Mouse (Mus musculus): Measurements from ENCODE around the gene Gdf11.
A peak's percentile ranks its signal among the peaks of the same experiment; 100 is the strongest.

Gdf11 gene

DNA sequence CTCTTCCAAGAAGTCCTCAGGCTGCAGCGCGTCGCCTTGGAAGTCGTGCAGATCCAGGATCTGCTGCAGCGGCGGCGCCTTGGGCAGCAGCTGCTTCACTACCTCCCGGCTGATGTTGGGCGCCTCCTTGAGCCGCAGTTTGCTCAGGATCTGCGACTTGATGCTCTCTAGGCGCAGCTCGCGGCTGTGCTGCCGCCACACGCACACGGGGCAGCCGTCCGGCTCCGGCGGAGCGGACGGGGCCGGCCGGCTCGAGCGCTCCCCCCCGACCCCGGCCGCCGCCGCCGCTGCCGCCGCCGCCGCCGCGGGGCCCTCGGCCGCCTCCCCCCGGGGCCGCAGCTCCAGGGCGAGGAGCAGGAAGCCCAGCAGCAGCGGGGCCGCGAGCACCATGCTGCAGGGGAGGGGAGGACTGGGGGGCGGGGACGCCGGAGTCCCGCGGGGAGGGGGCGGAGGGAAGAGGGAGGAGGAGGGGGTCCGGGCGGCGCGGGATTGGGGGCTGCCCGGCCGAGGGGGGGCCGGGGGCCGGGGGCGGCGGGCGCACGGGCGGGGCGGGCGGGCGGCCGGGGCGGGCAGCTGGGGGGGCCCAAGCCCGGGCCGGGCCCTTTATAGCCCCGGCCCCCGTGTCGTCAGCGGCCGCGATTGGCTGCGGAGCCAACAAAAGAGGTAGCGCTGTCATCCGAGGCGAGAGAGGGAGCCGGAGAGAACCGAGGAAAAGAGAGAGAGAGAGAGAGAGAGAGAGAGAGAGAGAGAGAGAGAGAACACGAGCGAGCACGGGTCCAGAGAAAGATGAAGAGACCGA, at the start of gene Gdf11:
TSS of gene Gdf11 (minus strand) at position 423 of the 799 bp plus-strand sequence.
- DNase-seq: no peak

DNA sequence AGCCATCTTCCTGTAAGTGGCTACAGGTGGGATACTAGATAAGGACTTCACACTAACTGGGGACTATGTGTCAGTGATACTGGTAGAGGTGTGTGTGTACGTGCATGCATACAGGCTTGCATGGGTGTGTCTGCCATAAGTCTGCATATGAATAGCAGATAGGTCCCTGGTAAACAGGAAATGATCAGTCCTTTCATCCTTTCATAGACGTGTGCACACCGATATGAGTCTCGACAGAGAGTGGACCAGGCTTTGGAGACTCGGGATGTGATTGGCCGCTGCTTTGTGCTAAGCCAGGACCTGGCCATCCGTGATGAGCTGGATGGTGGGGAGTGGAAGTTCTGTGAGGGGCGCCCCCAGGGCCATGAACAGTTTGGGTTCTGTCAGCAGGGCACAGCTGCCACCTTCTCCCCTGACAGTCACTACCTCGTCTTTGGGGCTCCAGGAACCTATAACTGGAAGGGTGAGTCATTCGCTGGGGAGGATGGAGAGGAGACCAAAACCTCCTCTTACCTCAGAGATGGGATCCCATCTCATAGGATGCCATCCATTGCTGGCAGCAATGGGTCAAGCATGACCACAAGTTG, 49.0 kb upstream of the Gdf11 start:
- no peak for DNase-seq

DNA sequence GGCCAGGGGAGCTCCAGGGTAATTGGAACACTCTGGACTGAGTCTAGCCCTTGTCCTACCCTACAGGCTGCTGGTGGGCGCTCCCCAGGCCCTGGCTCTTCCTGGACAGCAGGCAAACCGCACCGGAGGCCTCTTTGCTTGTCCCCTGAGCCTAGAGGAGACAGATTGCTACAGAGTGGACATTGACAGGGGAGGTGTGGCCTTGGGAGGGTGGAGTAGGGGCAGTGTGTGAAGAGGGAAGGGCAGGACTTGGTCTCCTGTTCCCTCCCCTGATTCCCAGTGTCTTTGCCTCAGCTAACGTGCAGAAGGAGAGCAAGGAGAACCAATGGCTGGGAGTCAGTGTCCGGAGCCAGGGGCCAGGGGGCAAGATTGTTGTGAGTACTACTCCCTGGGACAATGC, 47.5 kb upstream of the Gdf11 start:
- peak; percentile 62 for DNase-seq

DNA sequence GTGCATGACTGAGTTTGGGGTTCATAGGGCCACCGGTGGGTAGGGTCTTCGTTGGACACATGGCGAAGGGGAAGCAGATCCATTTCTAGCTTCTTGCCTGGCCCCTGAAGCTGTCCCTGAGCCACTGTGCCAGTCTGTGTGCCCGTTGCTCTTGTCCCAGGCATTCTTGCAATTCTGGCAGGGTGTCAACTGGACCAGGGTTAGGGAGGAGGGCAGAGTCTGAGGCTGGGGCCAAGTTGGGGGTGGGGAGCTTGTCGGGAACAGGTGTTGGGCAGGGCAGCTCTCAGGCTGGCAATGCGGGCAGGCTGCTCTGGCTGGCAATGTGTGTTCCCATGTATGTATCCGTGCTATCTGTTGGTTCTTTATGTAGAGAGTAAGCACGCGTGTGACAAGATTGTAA, 46.9 kb upstream of the Gdf11 start:
- DNase-seq: peak; percentile 97

DNA sequence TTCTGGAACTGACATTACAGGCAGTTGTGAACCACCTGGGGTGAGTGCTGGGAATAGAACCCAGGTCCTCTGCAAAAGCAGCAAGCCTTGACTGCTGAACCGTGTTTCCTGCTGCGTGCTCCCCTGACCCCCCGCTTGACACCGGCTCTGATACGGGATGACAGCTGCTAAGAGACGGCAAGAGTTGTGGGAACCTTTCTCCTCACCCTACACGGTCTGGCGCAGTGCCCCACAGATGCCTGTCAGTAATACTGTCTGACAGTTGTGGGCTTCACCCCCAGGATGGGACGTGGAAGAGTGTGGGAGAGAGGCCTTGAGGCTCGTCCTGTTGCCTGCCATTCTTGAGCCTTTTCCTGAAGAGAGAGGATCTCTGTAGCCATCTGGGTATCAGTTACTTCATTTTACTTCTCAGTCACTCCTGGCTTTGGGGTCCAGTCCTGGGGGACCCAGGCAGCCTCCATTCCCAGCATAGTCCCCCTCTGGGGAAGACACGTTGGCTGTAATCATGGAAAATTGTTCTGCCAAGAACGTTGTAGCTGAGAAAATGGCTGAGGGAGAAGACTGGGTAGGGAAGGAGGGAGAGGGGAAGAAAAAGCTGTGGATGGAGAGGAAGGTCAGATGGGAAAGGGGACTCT, 46.4 kb upstream of the Gdf11 start:
- peak; percentile 69 for DNase-seq

DNA sequence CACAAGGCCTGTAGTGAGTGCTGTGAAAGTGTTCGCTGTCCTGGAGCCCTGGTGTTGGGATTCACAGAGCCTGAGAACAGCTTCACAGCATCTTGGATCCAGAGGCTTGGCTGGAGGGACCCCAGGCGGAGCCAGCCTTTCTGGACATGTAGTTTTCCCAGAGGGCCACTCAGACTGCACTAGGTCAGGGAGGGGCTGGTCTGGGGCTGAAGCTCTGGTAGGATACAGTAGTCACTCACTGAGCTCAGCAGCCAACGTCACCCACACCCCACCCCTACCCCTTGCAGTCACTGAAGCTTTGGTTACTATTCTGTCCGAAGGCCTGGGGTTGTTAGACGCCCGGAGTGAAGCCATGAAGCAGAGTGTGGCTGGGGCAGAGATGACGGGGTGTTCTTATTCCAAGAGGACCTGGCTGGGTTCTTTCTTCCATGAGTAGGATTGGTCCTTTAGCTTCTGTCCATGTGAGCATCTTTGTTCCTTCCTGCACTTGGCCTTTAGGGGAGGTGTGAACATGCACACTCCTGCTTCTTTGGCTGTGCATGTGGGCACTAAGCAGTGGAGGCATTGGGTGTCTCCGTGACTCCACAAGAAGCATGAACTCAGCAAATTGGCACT, 44.4 kb upstream of the Gdf11 start:
- DNase-seq: peak; percentile 66

DNA sequence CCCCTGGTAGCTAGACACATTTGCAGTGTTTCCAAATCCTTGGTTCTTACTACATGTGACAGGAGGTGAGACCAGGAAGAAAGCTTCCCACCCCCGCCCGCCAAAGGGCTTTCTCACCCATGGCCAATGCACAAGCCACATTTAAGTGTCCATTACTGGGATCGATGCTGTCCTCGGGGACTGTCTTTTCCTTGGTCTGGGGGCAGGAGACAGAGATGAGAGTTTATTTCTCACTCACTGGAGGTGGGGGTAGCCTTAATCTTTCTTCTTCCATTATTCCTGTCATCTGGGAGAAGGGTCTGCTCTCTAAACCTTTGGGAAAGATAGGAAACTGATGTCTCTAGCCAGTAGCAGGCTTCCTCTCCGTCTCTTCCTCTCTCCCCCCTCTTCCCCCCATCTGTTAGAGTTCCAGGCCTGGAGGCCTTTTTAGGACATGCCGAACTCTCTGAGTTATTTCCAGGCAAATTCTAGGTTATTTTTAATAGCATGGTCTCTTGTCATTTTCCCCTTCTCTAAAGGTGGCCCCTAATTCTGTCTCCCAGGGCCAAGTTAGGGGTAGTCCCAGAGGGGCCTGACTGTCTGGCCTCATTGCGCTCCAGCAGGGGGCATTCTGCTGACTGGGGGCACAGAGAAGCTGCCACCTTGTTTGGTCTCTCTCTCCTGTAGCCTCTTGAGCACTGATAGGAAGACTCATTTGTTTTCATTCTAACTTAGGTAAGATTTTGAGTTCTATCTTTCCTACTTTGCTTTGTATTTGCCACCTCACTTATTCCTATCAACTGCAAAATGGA, 43.7 kb upstream of the Gdf11 start:
- peak; percentile 59 for DNase-seq

DNA sequence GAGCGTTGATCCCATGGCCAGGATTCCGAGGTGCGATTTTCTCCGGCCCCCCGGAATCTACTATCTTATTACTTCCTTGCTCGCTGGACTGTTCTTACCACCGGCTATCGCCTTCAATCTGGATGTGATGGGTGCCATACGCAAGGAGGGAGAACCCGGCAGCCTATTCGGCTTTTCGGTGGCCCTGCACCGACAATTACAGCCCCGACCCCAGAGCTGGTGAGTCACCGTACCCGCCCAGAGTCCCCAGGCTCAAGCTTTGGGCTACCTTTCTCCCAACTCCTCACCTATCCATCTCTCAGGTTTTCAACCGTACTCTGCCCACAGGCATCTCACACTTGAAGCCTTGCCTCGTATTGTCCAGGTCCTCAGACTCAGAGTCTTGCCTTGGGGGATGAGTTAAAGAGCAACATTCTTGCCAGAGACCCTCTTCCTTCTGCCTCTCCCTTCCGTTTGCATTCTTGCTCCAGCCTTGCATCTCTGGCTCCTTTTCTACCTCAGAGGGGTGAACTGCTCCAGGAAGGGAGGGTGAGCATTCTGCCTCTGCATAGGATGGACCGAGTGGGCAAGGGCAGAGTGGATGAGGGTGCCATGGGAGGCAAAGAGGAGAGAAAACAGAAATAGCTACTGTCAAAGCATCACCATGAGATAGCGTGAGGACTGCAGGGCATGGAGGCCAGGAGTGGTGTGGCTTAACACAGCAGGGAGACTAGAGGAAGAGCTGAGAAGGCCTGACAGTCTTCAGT, 42.6 kb upstream of the Gdf11 start:
- peak; percentile 55 for DNase-seq

DNA sequence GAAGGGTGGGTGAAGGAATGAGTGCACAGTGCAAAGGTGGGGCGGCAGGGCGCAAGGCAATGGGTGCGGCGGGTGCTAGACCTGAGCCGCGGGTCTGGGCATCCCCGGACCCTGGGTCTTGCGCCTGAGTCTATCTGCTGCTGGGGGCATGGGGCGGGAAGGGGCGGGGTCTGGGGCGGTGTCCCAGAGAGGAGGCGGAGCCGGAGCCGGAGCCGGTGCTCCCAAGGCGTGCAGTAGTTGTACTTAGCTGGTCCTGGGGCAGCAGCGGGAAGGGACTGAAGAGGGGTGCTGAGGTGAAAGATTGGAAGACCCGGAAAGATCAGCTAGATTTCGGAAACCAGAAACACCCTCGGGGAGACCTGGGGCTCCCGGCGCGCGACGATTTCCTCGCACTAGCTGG, 42.1 kb upstream of the Gdf11 start, which contains the start of gene Itga7:
TSS of gene Itga7 (plus strand) at position 245 of the 400 bp plus-strand sequence.
- peak; percentile 66 for DNase-seq

DNA sequence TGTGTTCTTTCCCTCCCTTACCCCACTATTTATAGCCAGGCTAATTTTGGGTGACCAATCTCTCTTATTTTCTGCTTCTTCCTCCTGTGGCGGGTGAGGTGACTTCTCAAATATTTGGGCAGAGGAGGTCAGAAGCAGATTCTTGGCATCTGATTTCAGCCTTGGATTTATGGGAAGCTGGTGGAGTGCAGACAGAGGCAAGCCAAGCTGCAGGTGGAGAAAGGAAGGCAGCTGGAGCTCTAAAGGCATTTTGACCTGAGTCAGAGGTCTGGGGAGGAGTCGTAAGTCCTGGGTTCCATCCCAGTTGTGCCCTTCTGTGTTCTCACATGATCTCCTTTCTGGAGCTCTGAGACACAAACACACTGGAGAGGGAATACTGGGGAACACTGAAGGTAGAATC, 39.9 kb upstream of the Gdf11 start:
- no peak for DNase-seq

DNA sequence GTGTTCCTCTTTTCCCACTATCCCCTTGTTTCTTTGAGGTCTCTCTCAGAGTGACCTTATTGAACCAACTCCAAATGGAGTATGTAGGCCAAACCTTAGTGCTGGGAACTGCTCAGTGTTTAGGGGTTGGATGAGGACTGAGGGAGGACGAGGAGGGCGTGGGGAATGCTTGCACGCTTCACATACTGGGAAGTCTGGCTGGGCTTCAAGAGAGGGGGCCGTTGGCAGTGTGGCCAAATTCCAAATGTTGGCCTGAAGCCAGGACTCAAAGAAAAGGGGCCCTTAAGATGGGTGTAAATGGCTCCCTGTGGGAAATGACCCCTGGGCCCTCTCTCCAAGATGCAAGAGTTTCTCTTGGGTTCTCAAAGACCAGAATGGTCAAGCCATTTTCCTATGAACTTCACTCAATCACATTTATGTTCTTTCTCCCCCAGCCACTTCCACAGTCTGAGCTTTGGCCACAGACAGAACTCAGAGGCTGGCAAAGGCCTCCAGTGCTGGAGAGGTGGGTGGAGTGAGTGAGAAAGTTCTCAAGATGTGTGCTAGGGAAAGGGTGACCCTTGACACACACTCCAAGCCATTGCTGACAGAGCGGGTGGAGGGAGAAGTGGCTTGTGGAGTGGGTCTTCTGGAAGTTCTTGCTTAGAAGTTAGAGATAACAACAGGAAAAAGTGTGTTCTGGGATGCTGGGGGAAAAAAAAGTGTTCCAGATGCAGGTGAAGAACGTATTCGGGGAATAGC, 38.3 kb upstream of the Gdf11 start:
- DNase-seq: no peak

DNA sequence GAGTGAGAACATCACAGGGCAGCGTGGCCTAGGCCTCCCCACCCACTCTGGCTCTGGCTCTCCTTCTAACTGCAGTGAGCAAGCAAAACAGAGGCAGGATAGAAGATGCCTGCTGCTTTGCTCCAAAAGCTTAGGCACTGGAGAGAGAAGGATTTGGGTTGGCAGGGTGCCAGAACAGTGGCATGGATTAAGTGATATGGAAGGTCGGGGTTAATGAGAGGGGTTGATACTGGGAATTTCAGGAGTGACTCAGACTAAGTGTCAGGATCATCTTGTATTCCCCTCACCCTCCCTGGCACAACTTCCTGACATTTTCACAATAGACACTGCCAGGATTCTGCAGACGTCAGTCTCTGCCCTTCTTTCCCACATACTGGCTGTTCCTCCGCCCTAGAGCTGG, 36.8 kb upstream of the Gdf11 start:
- DNase-seq: no peak

DNA sequence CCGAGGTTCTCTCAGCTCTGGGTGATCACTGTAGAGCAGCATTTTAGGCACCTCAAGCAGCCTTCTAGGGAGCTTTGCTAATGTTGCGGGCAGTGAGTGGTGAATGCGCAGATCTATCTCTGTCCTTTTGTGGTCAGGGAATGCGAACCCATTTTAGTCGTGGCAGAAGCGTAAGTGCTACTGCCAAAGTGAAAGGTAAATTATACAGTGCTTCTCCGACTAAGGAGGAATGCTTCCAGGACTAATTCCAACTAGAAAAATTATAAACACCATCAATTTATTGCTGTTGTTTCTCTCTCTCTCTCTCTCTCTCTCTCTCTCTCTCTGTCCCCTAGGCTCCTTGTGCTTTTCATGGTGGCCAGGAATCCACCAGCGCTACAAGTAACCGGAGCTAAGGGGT, 32.4 kb upstream of the Gdf11 start, which contains the start of gene Bloc1s1:
TSS of gene Bloc1s1 (minus strand) at position 101 of the 400 bp plus-strand sequence.
- no peak for DNase-seq

DNA sequence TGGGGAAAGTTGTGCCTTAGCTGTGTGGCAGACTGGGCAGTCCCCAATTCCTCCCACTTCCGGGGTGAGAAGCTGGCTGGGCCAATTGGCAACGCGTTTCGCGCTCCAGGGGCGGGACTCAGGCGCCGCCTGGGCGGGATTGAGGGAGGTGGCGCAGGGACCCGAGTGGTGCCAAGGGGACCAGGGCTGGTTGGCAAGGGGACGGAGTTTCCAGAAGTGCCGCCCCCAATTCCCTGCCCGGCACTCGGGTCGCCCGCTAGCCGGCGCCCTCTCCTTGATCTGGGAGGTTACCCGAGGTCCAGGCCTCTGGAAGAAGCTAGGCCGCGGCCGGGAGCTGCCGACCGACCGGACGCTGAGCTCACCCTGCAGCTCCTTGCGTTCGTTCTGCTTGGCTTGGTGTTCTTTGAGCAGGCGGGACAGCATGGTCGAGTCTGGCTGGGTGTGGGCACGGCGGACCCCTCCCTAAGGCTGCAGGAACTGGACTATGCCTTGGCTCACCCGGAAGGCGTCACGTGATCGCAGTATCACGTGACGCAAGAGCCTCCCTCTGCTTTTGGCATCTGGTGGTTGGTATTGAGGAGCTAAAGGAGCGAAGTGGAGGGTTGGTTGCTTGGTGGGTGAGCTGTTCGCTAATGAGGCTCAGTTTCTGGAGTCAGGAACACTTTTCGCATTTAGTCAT, 31.6 kb upstream of the Gdf11 start:
- peak; percentile 96 for DNase-seq

DNA sequence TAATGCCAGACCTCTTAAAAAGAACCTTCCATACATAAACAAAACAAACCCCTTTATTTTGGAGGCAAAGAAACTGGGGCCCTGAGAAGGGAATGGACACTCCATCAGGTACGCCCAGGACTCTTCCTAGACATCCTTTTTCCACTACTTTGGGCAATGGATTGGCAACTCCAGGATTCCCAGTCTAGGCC, 31.2 kb upstream of the Gdf11 start, which contains the start of gene Rdh5:
TSS of gene Rdh5 (minus strand) at position 67 of the 191 bp plus-strand sequence.
- DNase-seq: no peak

DNA sequence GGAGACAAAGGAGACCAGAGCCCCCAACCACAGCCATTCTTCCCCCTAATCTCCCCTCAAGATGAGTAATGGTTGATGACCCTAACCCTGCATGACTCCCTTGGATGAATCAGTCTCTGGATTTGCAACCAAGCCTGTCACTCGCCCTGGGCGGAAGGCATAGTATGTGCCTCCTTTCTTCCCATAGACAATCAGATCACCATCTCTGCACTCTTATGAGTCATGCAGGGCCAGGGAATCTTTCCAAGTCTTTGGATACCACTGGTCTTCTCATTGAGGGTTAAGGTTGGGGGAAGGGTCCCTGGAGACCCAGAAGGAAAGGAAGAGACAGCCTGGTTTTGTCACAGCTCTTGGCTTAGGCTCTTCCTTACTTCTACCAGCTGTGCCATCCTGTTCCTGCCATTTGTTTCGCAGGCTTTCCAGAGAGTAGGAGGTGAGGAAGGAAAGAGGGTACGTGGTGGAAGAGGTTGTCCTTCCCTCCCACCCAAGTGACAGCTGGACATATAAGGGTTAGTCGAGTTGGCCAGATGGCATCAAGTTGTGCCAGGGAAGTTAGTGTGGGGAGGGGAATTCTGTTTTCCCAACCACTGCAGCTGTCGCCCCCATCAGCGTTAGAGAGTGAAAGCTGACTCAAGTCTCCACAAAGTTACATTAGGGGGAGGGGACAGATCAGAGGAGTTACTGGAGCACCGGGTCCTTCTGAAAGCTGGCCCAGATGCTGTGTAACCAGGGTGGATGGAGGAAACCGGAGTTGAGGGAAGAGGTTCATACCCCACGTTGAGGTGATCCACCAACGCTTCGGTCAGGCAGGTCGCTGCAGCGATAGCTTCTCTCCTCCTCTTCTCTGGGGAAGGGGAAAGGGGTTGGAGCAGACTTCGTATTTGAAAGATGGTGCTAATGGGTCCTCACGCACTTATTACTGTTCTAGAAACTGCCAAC, 30.6 kb upstream of the Gdf11 start:
- DNase-seq: peak; percentile 67

DNA sequence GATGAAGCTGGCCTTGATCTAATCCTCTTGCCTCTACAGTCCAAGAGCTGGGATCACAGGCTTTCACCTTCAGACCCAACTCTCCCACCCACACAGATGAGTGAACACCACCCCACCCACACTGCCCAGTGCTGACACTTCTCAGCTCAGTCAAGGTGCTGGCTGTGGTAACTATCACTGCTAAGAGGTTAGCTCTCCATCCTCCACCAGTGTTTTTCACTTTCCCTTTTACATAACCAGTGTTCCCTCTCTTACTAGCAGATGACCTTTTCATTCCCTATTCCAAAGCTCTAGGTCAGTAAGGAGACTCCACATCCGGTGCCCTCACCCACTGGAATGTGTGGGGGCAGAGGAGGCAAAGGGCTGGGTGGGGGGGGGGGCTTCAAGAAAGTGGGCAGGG, 29.7 kb upstream of the Gdf11 start:
- no peak for DNase-seq

DNA sequence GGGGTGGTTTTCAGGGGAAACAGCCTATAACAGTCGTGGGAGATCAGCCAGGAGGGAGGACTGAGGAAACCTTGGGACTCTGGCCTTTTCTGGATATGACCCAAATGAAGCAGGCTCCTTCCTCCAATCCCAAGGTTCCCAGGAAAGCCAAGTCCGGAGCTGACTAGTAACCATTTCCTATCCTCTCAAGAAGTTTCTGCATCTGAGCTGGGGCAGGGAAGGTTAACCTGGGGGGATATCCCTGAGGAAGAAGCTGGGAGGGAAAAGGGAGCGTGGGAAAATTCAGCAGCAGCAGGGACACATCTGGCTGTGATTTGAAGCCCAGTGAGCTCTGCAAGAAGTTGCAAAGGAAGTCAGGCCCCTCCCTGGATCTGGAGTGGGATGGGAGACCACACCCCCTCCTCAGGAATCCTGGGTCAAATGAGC, 29.2 kb upstream of the Gdf11 start:
- no peak for DNase-seq

DNA sequence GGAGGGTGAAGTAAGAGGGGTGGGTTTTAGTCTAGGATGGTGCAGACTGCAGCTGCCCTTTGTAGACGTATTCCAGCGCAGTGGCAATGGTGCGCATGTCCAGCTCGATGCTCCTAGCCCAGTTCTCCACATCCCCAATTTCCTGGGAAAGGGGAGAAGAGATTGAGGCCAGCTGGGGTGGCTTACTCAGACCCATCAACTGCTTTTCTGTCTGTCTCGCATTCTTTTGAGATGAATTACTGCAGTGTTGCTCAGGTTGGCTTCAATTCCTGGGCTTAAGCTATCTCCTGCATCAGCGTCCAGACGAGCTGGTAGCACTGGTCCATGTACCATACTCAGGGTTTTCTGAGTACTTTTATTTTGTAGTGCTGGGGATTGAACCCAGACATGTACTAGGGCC, 28.4 kb upstream of the Gdf11 start:
- no peak for DNase-seq

DNA sequence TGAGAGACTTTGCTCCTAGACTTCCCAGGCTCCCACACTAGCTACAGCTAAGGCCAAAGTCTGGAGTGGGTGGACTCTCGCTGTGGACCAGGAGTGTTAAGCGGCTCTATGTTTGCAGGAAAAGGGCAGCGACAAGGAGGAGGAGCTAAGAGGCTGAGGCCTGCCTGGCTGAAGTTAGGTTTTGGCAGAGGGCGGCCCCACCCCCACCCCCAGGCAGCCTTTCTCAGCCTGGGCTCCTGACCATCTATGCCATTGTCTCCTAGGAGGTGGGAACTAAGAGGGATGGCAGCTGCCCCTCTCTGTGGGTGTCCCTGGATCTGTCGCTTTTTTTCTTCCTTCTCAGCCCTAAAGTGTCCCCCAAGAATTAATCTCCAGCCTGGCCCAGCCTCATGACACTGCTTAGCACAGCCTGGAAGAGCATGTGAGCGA, 27.7 kb upstream of the Gdf11 start:
- peak; percentile 75 for DNase-seq

Measured in cerebellum, adult 9-11 months (tissue).